Mouse (Mus musculus): ENCODE measurements around the gene Ntpcr.

Gene Ntpcr

GRCm38 (mm10) chr8:125775031-125775430, 45.3 kb downstream of the Ntpcr start:
- no peak for DNase-seq (ENCODE audit: low spot score in 2 of 2)

GRCm38 (mm10) chr8:125776314-125776713, 46.6 kb downstream of the Ntpcr start:
- no peak for DNase-seq (ENCODE audit: low spot score in 2 of 2)

DNA sequence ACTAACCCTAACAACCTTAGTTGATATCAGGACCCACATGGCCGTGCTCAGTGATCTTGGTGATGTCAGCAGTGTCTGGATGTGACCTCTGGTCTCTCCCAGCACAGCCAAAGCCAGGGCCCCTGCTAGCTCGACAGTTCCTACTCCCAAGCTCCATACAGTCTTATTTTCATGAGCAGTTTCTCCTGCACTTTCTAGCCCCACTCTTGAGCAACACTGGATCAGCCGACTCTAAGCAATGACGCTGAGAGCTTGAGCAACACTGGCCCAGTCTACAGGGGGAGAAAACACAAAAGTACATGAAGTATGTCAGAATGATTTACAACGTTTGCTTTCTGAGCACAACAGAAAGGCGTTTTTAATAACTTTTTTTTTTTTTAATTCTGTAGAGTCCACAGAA, 47.0 kb downstream of the Ntpcr start:
- no peak for DNase-seq (ENCODE audit: low spot score in 2 of 2)

DNA sequence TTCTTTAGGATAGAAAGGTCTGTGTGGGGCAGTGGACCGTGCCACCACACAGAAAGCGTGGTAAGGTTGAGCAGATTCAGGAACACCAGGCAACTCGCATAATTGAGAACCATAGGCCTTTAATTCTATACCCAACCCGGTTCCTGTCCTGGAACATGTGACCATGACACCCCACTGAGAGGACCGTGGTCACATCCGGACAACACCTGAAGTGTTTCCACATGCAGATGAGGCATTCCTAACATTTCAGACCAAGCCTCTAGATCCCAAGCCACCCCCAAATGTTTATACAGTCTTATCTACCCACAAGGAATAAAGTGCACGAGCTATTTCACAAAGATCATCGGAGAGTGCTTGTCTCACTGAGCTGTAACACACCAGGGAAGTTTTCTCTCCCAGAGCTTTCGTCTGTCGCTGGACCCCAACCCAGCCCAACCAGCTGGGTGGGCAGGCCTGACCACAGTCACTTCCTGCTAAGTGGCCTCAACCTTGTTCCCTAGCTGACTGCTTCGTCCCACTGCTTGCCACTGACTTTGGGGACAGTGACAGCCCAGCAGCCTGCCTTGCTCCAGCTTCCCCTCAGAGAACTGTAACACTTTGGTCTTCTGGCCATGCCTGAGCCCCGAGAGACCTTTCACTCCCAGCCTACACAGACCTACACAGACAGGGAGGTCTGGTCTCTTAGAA, 47.9 kb downstream of the Ntpcr start:
- DNase-seq (ENCODE audit: low spot score in 2 of 2): no peak

DNA sequence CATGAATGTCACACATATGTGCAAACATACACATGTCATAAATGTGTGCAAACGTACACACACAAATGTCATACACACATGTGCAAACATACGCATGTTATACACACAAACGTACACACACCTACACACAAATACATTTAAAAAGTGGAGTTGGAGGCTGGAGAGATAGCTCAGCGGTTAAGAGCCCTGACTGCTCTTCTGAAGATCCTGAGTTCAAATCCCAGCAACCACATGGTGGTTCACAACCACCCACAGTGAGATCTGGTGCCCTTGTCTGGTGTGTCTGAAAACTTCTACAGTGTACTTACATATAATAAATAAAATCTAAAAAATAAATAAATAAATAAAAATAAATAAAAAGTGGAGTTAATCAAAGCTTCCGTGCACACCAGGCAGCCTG, 49.2 kb downstream of the Ntpcr start:
- DNase-seq (ENCODE audit: low spot score in 2 of 2): no peak

GRCm38 (mm10) chr8:125779656-125780055, 49.9 kb downstream of the Ntpcr start:
- DNase-seq (ENCODE audit: low spot score in 2 of 2): no peak

GRCm38 (mm10) chr8:125782161-125782560, 52.4 kb downstream of the Ntpcr start:
- no peak for DNase-seq (ENCODE audit: low spot score in 2 of 2)

DNA sequence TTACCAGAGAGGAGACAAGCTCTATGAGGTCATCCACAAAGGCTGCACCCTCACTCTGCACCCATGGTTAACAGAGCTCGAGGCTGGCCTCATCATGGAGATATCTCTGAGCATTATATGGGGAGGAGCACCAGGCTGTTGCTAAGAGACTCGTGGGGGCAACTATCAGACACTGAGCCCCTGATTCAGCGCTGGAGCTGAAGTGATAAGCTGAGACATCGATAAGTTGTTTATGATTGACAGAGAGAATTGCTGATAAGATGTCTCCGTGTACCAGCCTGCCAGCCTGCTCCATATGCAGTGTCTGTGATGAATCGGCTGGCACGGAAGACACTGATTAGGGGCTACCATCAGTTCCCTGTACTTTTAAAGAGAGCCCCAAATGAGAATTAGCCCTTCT, 57.1 kb downstream of the Ntpcr start:
- DNase-seq (ENCODE audit: low spot score in 2 of 2): no peak

DNA sequence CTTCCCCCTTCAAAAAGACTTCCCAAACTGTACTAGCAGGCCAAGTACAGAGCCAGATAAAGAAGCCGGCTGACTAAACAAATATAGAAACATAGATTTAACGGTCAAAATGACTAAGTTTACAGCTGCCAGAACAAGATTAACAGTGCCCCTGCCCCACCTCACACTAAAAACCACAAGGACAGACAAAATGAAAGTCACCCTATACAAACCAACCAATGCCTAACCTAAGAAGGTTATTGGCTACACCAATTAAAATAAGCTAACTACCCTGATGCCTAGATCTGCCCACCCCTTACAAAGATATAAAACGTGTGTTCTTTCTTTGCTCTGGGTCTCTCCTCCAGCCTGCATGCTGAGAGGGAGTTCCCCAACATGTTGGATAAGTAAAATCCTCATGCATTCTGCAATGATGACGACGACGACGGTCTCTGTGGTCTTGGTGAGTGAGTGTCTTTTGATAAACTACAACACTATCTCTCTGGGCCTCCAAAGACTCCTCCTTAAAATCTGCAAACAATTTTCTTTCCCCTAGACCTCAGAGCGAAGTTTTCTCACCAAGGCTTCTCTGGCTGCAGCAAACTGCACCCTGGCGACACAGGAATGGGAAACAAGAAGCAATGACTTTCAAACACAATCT, 63.2 kb downstream of the Ntpcr start:
- no peak for DNase-seq (ENCODE audit: low spot score in 2 of 2)

GRCm38 (mm10) chr8:125795341-125795740, 65.6 kb downstream of the Ntpcr start:
- DNase-seq (ENCODE audit: low spot score in 2 of 2): no peak

DNA sequence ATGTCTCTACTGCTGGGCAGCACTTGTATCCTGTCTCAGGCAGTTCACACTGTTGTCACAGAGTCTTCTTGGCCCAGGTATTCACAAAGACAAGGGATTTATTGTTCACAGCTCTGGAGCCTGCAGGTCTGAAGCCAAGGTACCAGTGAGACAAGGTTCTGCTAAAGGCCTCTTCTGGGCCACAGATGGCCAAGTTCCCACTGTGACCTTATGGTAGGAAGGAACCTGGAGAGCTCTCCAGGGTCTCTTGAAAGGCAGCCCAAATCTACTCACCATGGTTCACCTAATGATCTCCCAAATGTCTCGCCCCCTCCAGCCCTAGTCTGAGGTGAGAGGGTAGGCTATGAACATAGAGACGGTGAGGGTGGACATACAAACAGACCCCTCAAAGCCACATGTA, 67.2 kb downstream of the Ntpcr start:
- DNase-seq (ENCODE audit: low spot score in 2 of 2): no peak

Measured in frontal cortex, postnatal 10 days (tissue).